15 mouse cellular contexts compared by ENCODE assay signal in genomic region chr2:167066528-167067516, GRCm38 (mm10). TPM values are rescaled to one million over a fixed set of nuclear protein-coding genes. Genes with fewer than 3 reads are reported as not detected.
DNase-seq lines count a peak whose midpoint lies in the region; ATAC-seq and TF ChIP-seq lines count a peak whose summit lies in the region.
"Had no signal": no experiment of that assay in that cellular context is flagged by ENCODE, and none has a peak within 500 bp of the region (broad histone marks: within the 10 kb centered on the region; RNA-seq: fewer than 3 reads in every experiment).

No protein-coding gene starts in this region.

- H3K36me3 ChIP-seq in kidney, postnatal 0 days (ENCODE audit: insufficient read depth, low read length), result peaks cover 17% of the 10 kb centered on the region; the same call in 1 of the 2 replicates
- H3K36me3 ChIP-seq in C2C12 (ENCODE audit: control insufficient read depth, insufficient read depth), result peaks cover 35% of the 10 kb centered on the region
- H3K36me3 ChIP-seq in embryonic facial prominence, embryonic 10.5 days (replicated peaks), result peaks cover 33% of the 10 kb centered on the region
- H3K36me3 ChIP-seq in liver, embryonic 15.5 days (replicated peaks), result peaks cover 28% of the 10 kb centered on the region
- H3K36me3 ChIP-seq in lung, postnatal 0 days (ENCODE audit: insufficient read depth, low read length), result peaks cover 10% of the 10 kb centered on the region

- H3K4me1 ChIP-seq in kidney, postnatal 0 days (replicated peaks; ENCODE audit: insufficient read depth, low read length), result peaks cover 2% of the 10 kb centered on the region
- H3K4me1 ChIP-seq in embryonic facial prominence, embryonic 10.5 days, result peaks cover 27% of the 10 kb centered on the region
- peaks cover 48% of the 10 kb centered on the region for H3K4me1 ChIP-seq in liver, embryonic 15.5 days (replicated peaks)
- H3K4me1 ChIP-seq in lung, postnatal 0 days (ENCODE audit: insufficient read depth, low read depth, low read length), result peaks cover 10% of the 10 kb centered on the region; the same call in 1 of the 2 replicates

- H3K4me2 ChIP-seq in kidney, postnatal 0 days (ENCODE audit: low read length), result no peak overlapping the region
- no peak overlapping the region for H3K4me2 ChIP-seq in liver, embryonic 15.5 days
- H3K4me2 ChIP-seq in lung, postnatal 0 days (replicated peaks; ENCODE audit: low read depth, low read length), result no peak overlapping the region

- TF ChIP-seq CTCF in kidney, postnatal 0 days (IDR thresholded peaks at IDR 0.05; ENCODE audit: low read depth), result peak; percentile 20; the same call in 1 of the 2 replicates
- no peak for TF ChIP-seq CTCF in C2C12 (IDR thresholded peaks at IDR 0.05; ENCODE audit: control insufficient read depth, insufficient read depth, insufficient read length)
- TF ChIP-seq CTCF in lung, postnatal 0 days (IDR thresholded peaks at IDR 0.05), result no peak

- peaks cover 32% of the 10 kb centered on the region for H3K79me3 ChIP-seq in C2C12 (ENCODE audit: low read depth)

- H3K79me2 ChIP-seq in C2C12 (ENCODE audit: control insufficient read depth, insufficient read depth), result peaks cover 41% of the 10 kb centered on the region

- H3K4me3 ChIP-seq in kidney, postnatal 0 days (replicated peaks; ENCODE audit: low read depth, low read length), result no peak overlapping the region
- no peak overlapping the region for H3K4me3 ChIP-seq in C2C12 (ENCODE audit: insufficient read depth, poor library complexity, severe bottlenecking)
- peak overlapping the region; percentile 16; the same call in 1 of the 2 replicates for H3K4me3 ChIP-seq in embryonic facial prominence, embryonic 10.5 days
- no peak overlapping the region for H3K4me3 ChIP-seq in liver, embryonic 15.5 days (replicated peaks)
- H3K4me3 ChIP-seq in lung, postnatal 0 days (ENCODE audit: low read depth, low read length), result no peak overlapping the region

- no peak overlapping the region for H3ac ChIP-seq in C2C12 (ENCODE audit: control insufficient read depth, insufficient read length, low read depth)

- H3K27ac ChIP-seq in kidney, postnatal 0 days, result no peak overlapping the region
- H3K27ac ChIP-seq in embryonic facial prominence, embryonic 10.5 days (replicated peaks), result no peak overlapping the region
- H3K27ac ChIP-seq in liver, embryonic 15.5 days (replicated peaks), result peak overlapping the region; percentile 65
- H3K27ac ChIP-seq in lung, postnatal 0 days (ENCODE audit: low read length), result no peak overlapping the region

- ATAC-seq in kidney, postnatal 0 days (replicated peaks; ENCODE audit: low FRiP score, low read depth), result no peak
- no peak for ATAC-seq in liver, embryonic 15.5 days (ENCODE audit: insufficient read depth)
- ATAC-seq in lung, postnatal 0 days, result no peak
- ATAC-seq: forebrain, embryonic 16.5 days had no signal

- no peak for TF ChIP-seq EP300 in lung, postnatal 0 days (IDR thresholded peaks at IDR 0.05)

- no peak overlapping the region for H3K9ac ChIP-seq in kidney, postnatal 0 days (ENCODE audit: low read depth, low read length)
- no peak overlapping the region for H3K9ac ChIP-seq in liver, embryonic 15.5 days
- H3K9ac ChIP-seq in lung, postnatal 0 days (replicated peaks; ENCODE audit: low read depth), result no peak overlapping the region

- no peaks in the 10 kb centered on the region for H3K27me3 ChIP-seq in kidney, postnatal 0 days (ENCODE audit: insufficient read depth, low read length)
- no peaks in the 10 kb centered on the region for H3K27me3 ChIP-seq in C2C12 (ENCODE audit: control insufficient read depth, insufficient read depth, insufficient read length)
- no peaks in the 10 kb centered on the region for H3K27me3 ChIP-seq in embryonic facial prominence, embryonic 10.5 days (replicated peaks; ENCODE audit: low read depth, poor library complexity, severe bottlenecking)
- H3K27me3 ChIP-seq in liver, embryonic 15.5 days, result no peaks in the 10 kb centered on the region
- H3K27me3 ChIP-seq in lung, postnatal 0 days (replicated peaks; ENCODE audit: insufficient read depth, low read length), result no peaks in the 10 kb centered on the region

- H3K9me3 ChIP-seq in kidney, postnatal 0 days (replicated peaks; ENCODE audit: low read length), result no peaks in the 10 kb centered on the region
- H3K9me3 ChIP-seq in embryonic facial prominence, embryonic 10.5 days, result no peaks in the 10 kb centered on the region
- no peaks in the 10 kb centered on the region for H3K9me3 ChIP-seq in liver, embryonic 15.5 days (replicated peaks)
- H3K9me3 ChIP-seq in lung, postnatal 0 days (ENCODE audit: low read length), result no peaks in the 10 kb centered on the region

- WGBS in kidney, postnatal 0 days, result 23% methylated on average over 6 of the region's 6 CpGs
- WGBS in embryonic facial prominence, embryonic 10.5 days, result 34% methylated on average over 6 of the region's 6 CpGs
- WGBS in liver, embryonic 15.5 days (ENCODE audit: insufficient replicate concordance), result 12% methylated on average over 6 of the region's 6 CpGs
- WGBS in lung, postnatal 0 days, result 28% methylated on average over 6 of the region's 6 CpGs

- DNase-seq in kidney, postnatal 0 days (ENCODE audit: low spot score), result no peak
- no peak for DNase-seq in kidney, adult 9 months
- DNase-seq in embryonic facial prominence, embryonic 10.5 days (ENCODE audit: low spot score), result peak; percentile 46
- DNase-seq in adrenal gland, postnatal 25 days, result no peak
- DNase-seq in lung, postnatal 0 days (ENCODE audit: low spot score), result no peak
- no peak for DNase-seq in retina, embryonic 14.5 days (ENCODE audit: low spot score)
- DNase-seq: adrenal gland, adult 2 months; heart, adult 18-20 months; heart, postnatal 36 days; kidney, adult 18-20 months; layer of hippocampus, postnatal 36 days; thymus, postnatal 14 days had no signal

TF ChIP-seq in C2C12, 6 proteins besides CTCF, POLR2A, EP300 and RAD21:
- no peak for TF ChIP-seq MYOD1 (IDR thresholded peaks at IDR 0.05; ENCODE audit: control insufficient read depth, insufficient read length, low read depth)
- peak; percentile 96 for TF ChIP-seq MAX (IDR thresholded peaks at IDR 0.05)
- TF ChIP-seq FOSL1 (IDR thresholded peaks at IDR 0.05; ENCODE audit: insufficient read depth, low read length, poor library complexity, severe bottlenecking), result no peak
- no peak for TF ChIP-seq CEBPB (IDR thresholded peaks at IDR 0.05; ENCODE audit: low read depth)
- TF ChIP-seq USF1 (IDR thresholded peaks at IDR 0.05; ENCODE audit: low read depth), result peak; percentile 89
TF ChIP-seq in C2C12: peak in this region for 2.

RNA-seq across cellular contexts. Expression of gene Znfx1, which starts 4.0 kb away (rescaled TPM):
- polyA plus RNA-seq in kidney, postnatal 0 days (2015; fragmentation: Nextera tagmentation; extraction: Ambion mirVana), result 10.7 and 11.8 TPM in 2 replicates
- polyA plus RNA-seq in C2C12 (2012; fragmentation: generic; extraction: Trizol), result 15.8 TPM
- polyA plus RNA-seq in embryonic facial prominence, embryonic 10.5 days (2016; fragmentation: Nextera tagmentation; extraction: Ambion mirVana), result 6.4 and 7.0 TPM in 2 replicates
- 9.8 and 11.2 TPM in 2 replicates for polyA plus RNA-seq in liver, embryonic 15.5 days (2015; fragmentation: Nextera tagmentation; extraction: Ambion mirVana)
- 49.2 and 51.7 TPM in 2 replicates for total RNA-seq in adrenal gland, postnatal 25 days (2021)
- polyA plus RNA-seq in lung, postnatal 0 days (2015; fragmentation: Nextera tagmentation; extraction: Ambion mirVana), result 9.8 and 9.9 TPM in 2 replicates

RNA-seq across cellular contexts. Expression of gene Ddx27, which starts 51.8 kb away (rescaled TPM):
- polyA plus RNA-seq in kidney, postnatal 0 days (2015; fragmentation: Nextera tagmentation; extraction: Ambion mirVana), result 33.3 and 37.9 TPM in 2 replicates
- polyA plus RNA-seq in C2C12 (2012; fragmentation: generic; extraction: Trizol), result 76.4 TPM
- polyA plus RNA-seq in embryonic facial prominence, embryonic 10.5 days (2016; fragmentation: Nextera tagmentation; extraction: Ambion mirVana), result 69.0 and 69.9 TPM in 2 replicates
- 35.7 and 37.6 TPM in 2 replicates for polyA plus RNA-seq in liver, embryonic 15.5 days (2015; fragmentation: Nextera tagmentation; extraction: Ambion mirVana)
- total RNA-seq in adrenal gland, postnatal 25 days (2021), result 33.6 and 35.8 TPM in 2 replicates
- 21.8 and 21.9 TPM in 2 replicates for polyA plus RNA-seq in lung, postnatal 0 days (2015; fragmentation: Nextera tagmentation; extraction: Ambion mirVana)
